Mouse (Mus musculus): ENCODE data around the gene Hist1h2ac. TPM values are rescaled to one million over a fixed set of nuclear protein-coding genes. Genes with fewer than 3 reads are reported as not detected.
A peak's percentile ranks its signal among the peaks of the same experiment; 100 is the strongest.
"Not testable (repeated sequence)": the region's sequence is repeated elsewhere in the genome, so short reads cannot be mapped to it uniquely, and the experiment has no call there.

The Hist1h2ac gene
- polyA plus RNA-seq, 1 experiment from 2014 or later, result 0.74 TPM

DNA sequence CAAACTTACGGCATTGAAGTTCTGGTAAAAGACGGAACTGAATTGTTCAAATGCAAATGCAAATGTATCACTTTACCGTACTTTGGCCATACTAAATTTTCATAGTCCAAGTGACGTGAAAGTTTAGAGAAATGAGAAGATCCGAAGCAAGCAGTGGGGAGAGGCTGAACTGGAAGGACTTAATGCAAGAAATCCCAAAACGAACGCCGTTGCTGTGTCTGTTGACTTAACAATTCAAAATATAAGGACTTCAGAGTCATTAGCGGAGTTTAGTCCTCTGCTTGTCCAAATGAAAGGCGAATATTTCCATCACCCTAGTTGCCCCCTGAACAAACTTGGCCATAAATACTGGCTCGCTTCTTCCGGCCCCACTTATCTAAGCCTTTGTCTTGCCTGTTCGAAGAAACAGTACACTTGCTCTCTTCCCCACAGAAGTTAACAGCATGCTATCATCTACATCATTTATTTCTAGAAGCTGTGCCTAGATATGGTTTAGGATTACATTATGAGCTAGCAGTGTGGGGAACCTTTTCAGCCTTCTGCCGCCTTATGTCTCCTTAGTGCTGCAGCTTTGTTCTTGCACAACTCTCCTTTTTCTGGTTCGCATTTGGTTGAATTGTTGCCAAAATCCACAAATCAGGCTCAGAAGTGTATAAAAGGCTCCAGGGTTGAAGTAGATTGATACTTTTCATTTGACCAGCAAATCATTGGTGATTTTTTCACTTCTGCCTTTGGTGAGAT, 1.5 kb upstream of the Hist1h2ac start:
- ATAC-seq (ENCODE audit: low FRiP score, low TSS enrichment) (no peak), DNase-seq (ENCODE audit: low spot score) (peak; percentile 30)
- WGBS, result 0% methylated on average over 15 of the region's 15 CpGs
- Histone ChIP-seq H3K27ac (replicated peaks) (peak overlapping the region; percentile 96), H3K27me3 (ENCODE audit: control insufficient read depth, insufficient read depth, low read length) (no peaks in the 10 kb centered on the region), H3K9me3 (ENCODE audit: control insufficient read depth, low read length) (no peaks in the 10 kb centered on the region), H3K36me3 (ENCODE audit: control insufficient read depth, insufficient read depth, low read length) (no peaks in the 10 kb centered on the region), H3K4me2 (replicated peaks; ENCODE audit: low read depth) (peak overlapping the region; percentile 58), H3K4me3 (ENCODE audit: low read depth, low read length) (peak overlapping the region; percentile 30), H3K9ac (ENCODE audit: low read length) (peak overlapping the region; percentile 73), H3K4me1 (replicated peaks; ENCODE audit: control insufficient read depth, insufficient read depth) (peaks cover 3% of the 10 kb centered on the region; the same call in 1 of the 2 replicates)
- TF ChIP-seq EP300 (optimal IDR thresholded peaks at IDR 0.05), result no peak
- no peak for TF ChIP-seq CTCF (IDR thresholded peaks at IDR 0.05; ENCODE audit: low read depth)

DNA sequence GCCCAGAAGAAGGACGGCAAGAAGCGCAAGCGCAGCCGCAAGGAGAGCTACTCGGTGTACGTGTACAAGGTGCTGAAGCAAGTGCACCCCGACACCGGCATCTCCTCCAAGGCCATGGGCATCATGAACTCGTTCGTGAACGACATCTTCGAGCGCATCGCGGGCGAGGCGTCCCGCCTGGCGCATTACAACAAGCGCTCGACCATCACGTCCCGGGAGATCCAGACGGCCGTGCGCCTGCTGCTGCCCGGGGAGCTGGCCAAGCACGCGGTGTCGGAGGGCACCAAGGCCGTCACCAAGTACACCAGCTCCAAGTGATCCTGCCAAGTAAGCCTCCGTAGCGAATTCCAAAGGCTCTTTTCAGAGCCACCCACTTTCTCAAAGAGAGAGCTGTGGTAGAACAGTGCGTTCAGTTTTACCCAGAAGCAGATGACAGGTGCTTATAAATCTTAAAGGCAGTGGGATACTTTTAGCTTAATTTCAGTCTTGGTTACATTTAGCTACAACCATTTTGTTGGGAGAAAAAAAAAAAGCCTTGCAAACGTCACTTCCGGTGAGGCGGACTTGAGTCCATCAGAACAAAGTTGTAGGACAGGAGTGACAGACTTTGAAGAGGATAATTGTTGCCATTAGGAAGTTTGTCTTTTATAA, 672 bp upstream of the Hist1h2ac start:
- peak overlapping the region; percentile 73 for H3K9ac ChIP-seq (ENCODE audit: low read length)
- H3K9me3 ChIP-seq (ENCODE audit: control insufficient read depth, low read length); H3K36me3 ChIP-seq (ENCODE audit: control insufficient read depth, insufficient read depth, low read length); H3K27me3 ChIP-seq (ENCODE audit: control insufficient read depth, insufficient read depth, low read length); H3K4me1 ChIP-seq (replicated peaks; ENCODE audit: control insufficient read depth, insufficient read depth): not testable (repeated sequence)
- 0 out of 2 replicates have a peak, but pooled peaks have one; percentile 4 for ATAC-seq (ENCODE audit: low FRiP score, low TSS enrichment)
- H3K4me2 ChIP-seq (replicated peaks; ENCODE audit: low read depth), result peak overlapping the region; percentile 58
- peak overlapping the region; percentile 96 for H3K27ac ChIP-seq (replicated peaks)
- peak; percentile 51 for DNase-seq (ENCODE audit: low spot score)
- WGBS, result 2% methylated on average over 13 of the region's 37 CpGs
- peak overlapping the region; percentile 30 for H3K4me3 ChIP-seq (ENCODE audit: low read depth, low read length)
- TF ChIP-seq EP300 (optimal IDR thresholded peaks at IDR 0.05), result peak; percentile 21

- not testable (repeated sequence) for DNase-seq (ENCODE audit: low spot score); H3K27me3 ChIP-seq (ENCODE audit: control insufficient read depth, insufficient read depth, low read length); H3K36me3 ChIP-seq (ENCODE audit: control insufficient read depth, insufficient read depth, low read length); H3K9me3 ChIP-seq (ENCODE audit: control insufficient read depth, low read length); H3K4me1 ChIP-seq (replicated peaks; ENCODE audit: control insufficient read depth, insufficient read depth)
- TF ChIP-seq CTCF (IDR thresholded peaks at IDR 0.05; ENCODE audit: low read depth), result peak; percentile 22; the same call in 1 of the 2 replicates
- Histone ChIP-seq H3K4me3 (ENCODE audit: low read depth, low read length) (peak overlapping the region; percentile 30), H3K27ac (replicated peaks) (peak overlapping the region; percentile 93), H3K9ac (ENCODE audit: low read length) (peak overlapping the region; percentile 68), H3K4me2 (replicated peaks; ENCODE audit: low read depth) (peak overlapping the region; percentile 52)
- 12% methylated on average over 11 of the region's 30 CpGs for WGBS
- peak; percentile 41 for ATAC-seq (ENCODE audit: low FRiP score, low TSS enrichment)
Measured at GRCm38 (mm10) chr13:23682947-23683754, 597 bp downstream of the Hist1h2ac start.

- no peak for DNase-seq (ENCODE audit: low spot score)
- Histone ChIP-seq H3K27ac (replicated peaks) (peak overlapping the region; percentile 93; the same call in 1 of the 2 replicates), H3K4me1 (replicated peaks; ENCODE audit: control insufficient read depth, insufficient read depth) (peaks cover 3% of the 10 kb centered on the region; the same call in 1 of the 2 replicates), H3K4me2 (replicated peaks; ENCODE audit: low read depth) (peak overlapping the region; percentile 52), H3K36me3 (ENCODE audit: control insufficient read depth, insufficient read depth, low read length) (no peaks in the 10 kb centered on the region), H3K4me3 (ENCODE audit: low read depth, low read length) (peak overlapping the region; percentile 30), H3K9ac (ENCODE audit: low read length) (peak overlapping the region; percentile 51; the same call in 1 of the 2 replicates), H3K9me3 (ENCODE audit: control insufficient read depth, low read length) (no peaks in the 10 kb centered on the region), H3K27me3 (ENCODE audit: control insufficient read depth, insufficient read depth, low read length) (no peaks in the 10 kb centered on the region)
- 27% methylated on average over 1 of the region's 1 CpGs for WGBS
- no peak for TF ChIP-seq EP300 (optimal IDR thresholded peaks at IDR 0.05)
- no peak for TF ChIP-seq CTCF (IDR thresholded peaks at IDR 0.05; ENCODE audit: low read depth)
- ATAC-seq (ENCODE audit: low FRiP score, low TSS enrichment), result no peak
Measured at GRCm38 (mm10) chr13:23682623-23682946, 1.2 kb downstream of the Hist1h2ac start.

GRCm38 (mm10) chr13:23681990-23682582, 1.7 kb downstream of the Hist1h2ac start:
- Histone ChIP-seq H3K9ac (ENCODE audit: low read length) (no peak overlapping the region), H3K4me1 (replicated peaks; ENCODE audit: control insufficient read depth, insufficient read depth) (peaks cover 3% of the 10 kb centered on the region; the same call in 1 of the 2 replicates), H3K36me3 (ENCODE audit: control insufficient read depth, insufficient read depth, low read length) (no peaks in the 10 kb centered on the region), H3K9me3 (ENCODE audit: control insufficient read depth, low read length) (no peaks in the 10 kb centered on the region), H3K27me3 (ENCODE audit: control insufficient read depth, insufficient read depth, low read length) (no peaks in the 10 kb centered on the region), H3K4me2 (replicated peaks; ENCODE audit: low read depth) (no peak overlapping the region), H3K27ac (replicated peaks) (no peak overlapping the region), H3K4me3 (ENCODE audit: low read depth, low read length) (no peak overlapping the region)
- DNase-seq (ENCODE audit: low spot score), result no peak
- 58% methylated on average over 6 of the region's 6 CpGs for WGBS
- ATAC-seq (ENCODE audit: low FRiP score, low TSS enrichment), result no peak
- TF ChIP-seq EP300 (optimal IDR thresholded peaks at IDR 0.05) (no peak), CTCF (IDR thresholded peaks at IDR 0.05; ENCODE audit: low read depth) (no peak)

All from stomach, postnatal 0 days (tissue).